Mouse (Mus musculus): Measurements from ENCODE around the gene Calb2. TPM values are rescaled to one million over a fixed set of nuclear protein-coding genes. Genes with fewer than 3 reads are reported as not detected.

Gene Calb2
- polyA plus RNA-seq, 1 experiment from 2014 or later, result not detected

GRCm38 (mm10) chr8:110091869-110092268, 76.1 kb downstream of the Calb2 start:
- Histone ChIP-seq H3K27ac (ENCODE audit: low read depth, low read length) (no peak overlapping the region), H3K4me3 (ENCODE audit: low read length) (no peak overlapping the region), H3K9ac (ENCODE audit: low read depth, low read length) (no peak overlapping the region), H3K27me3 (ENCODE audit: control insufficient read depth, insufficient read depth, low read length) (no peaks in the 10 kb centered on the region), H3K9me3 (ENCODE audit: control insufficient read depth, low read length) (peaks cover 11% of the 10 kb centered on the region; the same call in 1 of the 2 replicates), H3K4me1 (ENCODE audit: control insufficient read depth, insufficient read depth, low read length) (no peaks in the 10 kb centered on the region), H3K4me2 (replicated peaks; ENCODE audit: low read depth, low read length) (no peak overlapping the region), H3K36me3 (ENCODE audit: control insufficient read depth, insufficient read depth, low read length) (peaks cover 18% of the 10 kb centered on the region; the same call in 1 of the 2 replicates)
- ATAC-seq (ENCODE audit: low FRiP score, low TSS enrichment), result no peak
- WGBS, result 50% methylated on average over 1 of the region's 1 CpGs

Other genes starting within 250 kb of the Calb2 start
- gene Marveld3, start 206.0 kb downstream of the Calb2 start, polyA plus RNA-seq (2014; fragmentation: Nextera tagmentation; extraction: Ambion mirVana), result 2.1 and 4.0 TPM in 2 replicates
- not detected in 2 replicates for gene Tat, start 177.8 kb downstream of the Calb2 start, polyA plus RNA-seq (2014; fragmentation: Nextera tagmentation; extraction: Ambion mirVana)
- not detected in 2 replicates for gene Chst4, start 128.5 kb downstream of the Calb2 start, polyA plus RNA-seq (2014; fragmentation: Nextera tagmentation; extraction: Ambion mirVana)
- gene Zfp612, start 88.5 kb downstream of the Calb2 start, polyA plus RNA-seq (2014; fragmentation: Nextera tagmentation; extraction: Ambion mirVana), result 6.9 and 7.6 TPM in 2 replicates
- not detected in 2 replicates for gene Gm21964, start 67.0 kb downstream of the Calb2 start, polyA plus RNA-seq (2014; fragmentation: Nextera tagmentation; extraction: Ambion mirVana)
- not detected in 2 replicates for gene Gm17720, start 65.5 kb downstream of the Calb2 start, polyA plus RNA-seq (2014; fragmentation: Nextera tagmentation; extraction: Ambion mirVana)
- gene Cmtr2, start 47.5 kb upstream of the Calb2 start, polyA plus RNA-seq (2014; fragmentation: Nextera tagmentation; extraction: Ambion mirVana), result 6.2 and 11.1 TPM in 2 replicates
- 0.16 TPM in 1 of 2 replicates, not detected in the other for gene Hydin, start 98.8 kb upstream of the Calb2 start, polyA plus RNA-seq (2014; fragmentation: Nextera tagmentation; extraction: Ambion mirVana)

All from kidney, embryonic 14.5 days (tissue).